Mouse (Mus musculus): Measurements from ENCODE around the gene Ldlrad1.

Ldlrad1 gene

GRCm38 (mm10) chr4:107208880-107209279, at the start of gene Ldlrad1:
Gene Ldlrad1, plus strand, starts transcription at chr4:107209180.
- no peak for DNase-seq

GRCm38 (mm10) chr4:107160181-107160580, 48.8 kb upstream of the Ldlrad1 start:
- DNase-seq = no peak

GRCm38 (mm10) chr4:107163341-107163740, 45.6 kb upstream of the Ldlrad1 start:
- no peak for DNase-seq

GRCm38 (mm10) chr4:107163756-107164587, 45.0 kb upstream of the Ldlrad1 start:
- DNase-seq = peak; percentile 71 to 75

- DNase-seq = no peak
These were observed 42.3 kb upstream of the Ldlrad1 start for GRCm38 (mm10) chr4:107166700-107167099.

- no peak for DNase-seq
These were observed 41.2 kb upstream of the Ldlrad1 start for GRCm38 (mm10) chr4:107167798-107168197.

- DNase-seq = no peak
These were observed 31.5 kb upstream of the Ldlrad1 start for GRCm38 (mm10) chr4:107177506-107177905.

GRCm38 (mm10) chr4:107178182-107178829, 30.7 kb upstream of the Ldlrad1 start, which contains the start of gene Tmem59:
Gene Tmem59, plus strand, starts transcription at chr4:107178399.
- peak; percentile 99 for DNase-seq

- DNase-seq = peak; percentile 56 to 58
These were observed 30.0 kb upstream of the Ldlrad1 start, which contains the start of gene Tceanc2 for GRCm38 (mm10) chr4:107178830-107179490. Gene Tceanc2, minus strand, starts transcription at chr4:107179116.

- DNase-seq = peak in 1 of 2 experiments; percentile 5
These were observed 29.4 kb upstream of the Ldlrad1 start for GRCm38 (mm10) chr4:107179561-107179960.

GRCm38 (mm10) chr4:107180746-107181145, 28.2 kb upstream of the Ldlrad1 start:
- no peak for DNase-seq

GRCm38 (mm10) chr4:107181866-107182265, 27.1 kb upstream of the Ldlrad1 start:
- no peak for DNase-seq

GRCm38 (mm10) chr4:107182796-107183195, 26.2 kb upstream of the Ldlrad1 start:
- no peak for DNase-seq

- DNase-seq = no peak
These were observed 25.8 kb upstream of the Ldlrad1 start for GRCm38 (mm10) chr4:107183203-107183602.

- no peak for DNase-seq
These were observed 23.3 kb upstream of the Ldlrad1 start for GRCm38 (mm10) chr4:107185703-107186102.

GRCm38 (mm10) chr4:107193841-107194240, 15.1 kb upstream of the Ldlrad1 start:
- peak; percentile 9 to 12 for DNase-seq

GRCm38 (mm10) chr4:107196454-107196853, 12.5 kb upstream of the Ldlrad1 start:
- DNase-seq = no peak

GRCm38 (mm10) chr4:107198072-107198471, 10.9 kb upstream of the Ldlrad1 start:
- no peak for DNase-seq

GRCm38 (mm10) chr4:107201779-107202178, 7.2 kb upstream of the Ldlrad1 start:
- no peak for DNase-seq

GRCm38 (mm10) chr4:107203001-107203400, 6.0 kb upstream of the Ldlrad1 start:
- no peak for DNase-seq

GRCm38 (mm10) chr4:107207016-107207415, 2.0 kb upstream of the Ldlrad1 start:
- no peak for DNase-seq

- no peak for DNase-seq
These were observed 1.6 kb downstream of the Ldlrad1 start for GRCm38 (mm10) chr4:107210483-107211097.

- DNase-seq = no peak
These were observed 2.5 kb downstream of the Ldlrad1 start for GRCm38 (mm10) chr4:107211465-107211864.
